Comparison of ENCODE assay signal across 8 mouse cellular contexts in the genomic region with DNA sequence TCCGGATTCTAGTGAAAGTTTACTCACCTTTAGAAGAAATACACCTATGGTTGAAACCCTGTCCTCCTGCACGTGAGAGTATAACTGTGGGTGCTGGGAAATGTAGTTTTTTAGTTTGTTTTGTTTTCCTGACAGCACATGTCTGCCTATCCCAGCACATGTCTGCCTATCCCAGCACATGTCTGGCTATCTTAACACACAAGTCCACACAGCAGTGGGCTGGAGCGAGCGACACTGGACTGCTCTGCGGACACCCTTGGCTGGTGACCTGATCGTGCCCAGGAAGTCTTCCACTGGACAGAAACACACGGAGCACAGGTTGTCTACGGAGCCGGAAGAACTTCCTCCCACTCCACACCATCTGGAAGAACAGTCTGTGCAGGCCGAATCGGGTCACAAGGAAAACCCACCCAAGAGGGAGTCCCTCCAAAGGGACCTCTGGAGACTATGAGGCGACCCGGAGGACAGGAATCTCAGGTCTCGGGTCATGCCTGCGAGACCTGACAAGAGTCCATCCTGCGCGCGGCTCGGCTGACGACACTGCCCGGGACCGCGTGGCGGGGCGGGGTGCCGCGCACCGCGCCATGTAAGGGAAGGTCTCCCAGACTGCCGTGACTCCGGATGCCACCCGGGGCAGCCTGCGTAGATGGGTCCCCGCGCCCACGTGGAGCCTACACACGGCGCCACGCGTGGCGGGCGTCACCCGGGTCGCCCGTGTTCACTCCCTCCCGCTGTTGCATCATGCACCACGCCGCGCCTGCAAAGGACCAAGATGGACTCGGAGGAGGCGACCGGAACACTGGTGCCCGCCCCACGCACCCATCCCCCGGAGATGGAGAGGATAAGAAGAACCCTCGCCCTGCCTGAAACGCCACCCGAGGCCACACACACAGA. TPM values are rescaled to one million over a fixed set of nuclear protein-coding genes. Genes with fewer than 3 reads are reported as not detected.
DNase-seq lines count a peak whose midpoint lies in the region; ATAC-seq and TF ChIP-seq lines count a peak whose summit lies in the region.

No protein-coding gene starts in this region.

- peak overlapping the region; percentile 97 for H3K4me2 ChIP-seq in liver, embryonic 13.5 days
- H3K4me2 ChIP-seq in myocyte (ENCODE audit: low read depth): peak overlapping the region; percentile 83

- H3ac ChIP-seq in myocyte (ENCODE audit: control insufficient read depth, insufficient read length): peak overlapping the region; percentile 100

- ATAC-seq in common myeloid progenitor, adult 5-6 weeks (replicated peaks; ENCODE audit: low read depth, poor library complexity, severe bottlenecking): peak; percentile 60
- peak; percentile 71 for ATAC-seq in granulocyte monocyte progenitor cell, adult 5-6 weeks (replicated peaks; ENCODE audit: poor library complexity, severe bottlenecking)
- peak; percentile 66 for ATAC-seq in liver, embryonic 13.5 days (ENCODE audit: low read depth)

- intact Hi-C loops in left cerebral cortex, adult 2 months (cut with DNase I): no loop called here

- peaks cover 30% of the 10 kb centered on the region for H3K4me1 ChIP-seq in liver, embryonic 13.5 days (replicated peaks)

- peaks cover 22% of the 10 kb centered on the region for H3K36me3 ChIP-seq in liver, embryonic 13.5 days
- H3K36me3 ChIP-seq in myocyte (ENCODE audit: control insufficient read depth, insufficient read depth): peaks cover 16% of the 10 kb centered on the region

- peak; percentile 29 to 41 for DNase-seq in left cerebral cortex, adult 2 months (ENCODE audit: extremely low spot score in 1 of 2, low spot score in 2 of 2)
- DNase-seq in left cerebral cortex, adult 11 months (ENCODE audit: low spot score): no peak
- peak; percentile 38 for DNase-seq in kidney, adult 18-20 months
- DNase-seq in liver, embryonic 13.5 days: peak; percentile 52
- DNase-seq in testis, postnatal 10 days (ENCODE audit: low spot score): peak; percentile 78

- H3K9ac ChIP-seq in liver, embryonic 13.5 days: peak overlapping the region; percentile 94

- WGBS in liver, embryonic 13.5 days (ENCODE audit: insufficient replicate concordance): under 1% methylated on average over 58 of the region's 58 CpGs

- peak overlapping the region; percentile 89 for H3K27ac ChIP-seq in left cerebral cortex, adult 2 months
- H3K27ac ChIP-seq in liver, embryonic 13.5 days: peak overlapping the region; percentile 89

- H3K27me3 ChIP-seq in liver, embryonic 13.5 days: peaks cover 12% of the 10 kb centered on the region
- H3K27me3 ChIP-seq in myocyte (ENCODE audit: control insufficient read depth, insufficient read depth, insufficient read length): no peaks in the 10 kb centered on the region

- no peak for TF ChIP-seq POLR2A in myocyte (IDR thresholded peaks at IDR 0.05; ENCODE audit: insufficient read length, low read depth)

- peak overlapping the region; percentile 84 for H3K4me3 ChIP-seq in left cerebral cortex, adult 2 months
- peak overlapping the region; percentile 94 for H3K4me3 ChIP-seq in liver, embryonic 13.5 days (replicated peaks)
- H3K4me3 ChIP-seq in myocyte: peak overlapping the region; percentile 92

- no peak for TF ChIP-seq CTCF in left cerebral cortex, adult 2 months (IDR thresholded peaks at IDR 0.05)

- peaks cover 51% of the 10 kb centered on the region for H3K79me2 ChIP-seq in myocyte (ENCODE audit: control insufficient read depth, insufficient read depth)

- no peaks in the 10 kb centered on the region for H3K9me3 ChIP-seq in liver, embryonic 13.5 days (replicated peaks)

TF ChIP-seq in myocyte, 11 proteins besides CTCF, POLR2A, EP300 and RAD21:
- no peak for TF ChIP-seq MAX (IDR thresholded peaks at IDR 0.05; ENCODE audit: low read depth)
- TF ChIP-seq POLR2AphosphoS2 (IDR thresholded peaks at IDR 0.05; ENCODE audit: insufficient read length, low read depth): peak; percentile 53
- no peak for TF ChIP-seq TCF3 (IDR thresholded peaks at IDR 0.05; ENCODE audit: insufficient read length, low read depth)
- peak; percentile 41 for TF ChIP-seq USF1 (IDR thresholded peaks at IDR 0.05; ENCODE audit: low read depth)
- no peak for TF ChIP-seq REST (IDR thresholded peaks at IDR 0.05; ENCODE audit: insufficient read depth, insufficient read length)
- peak in 1 of 3 experiments; percentile 34 for TF ChIP-seq MYOD1 (IDR thresholded peaks at IDR 0.05; ENCODE audit: control insufficient read depth in 1 of 3, insufficient read length in 2 of 3, low read depth in 2 of 3)
- peak; percentile 83 for TF ChIP-seq SRF (IDR thresholded peaks at IDR 0.05; ENCODE audit: control insufficient read depth, insufficient read length, low read depth)
- TF ChIP-seq TCF12 (IDR thresholded peaks at IDR 0.05; ENCODE audit: insufficient read depth, poor library complexity, severe bottlenecking): no peak
- peak in 1 of 3 experiments; percentile 2 for TF ChIP-seq MYOG (IDR thresholded peaks at IDR 0.05; ENCODE audit: control insufficient read depth in 1 of 3, insufficient read depth in 1 of 3, insufficient read length in 2 of 3, low read depth in 2 of 3)
- no peak for TF ChIP-seq E2F4 (IDR thresholded peaks at IDR 0.05; ENCODE audit: insufficient read depth)
- no peak for TF ChIP-seq CEBPB (IDR thresholded peaks at IDR 0.05; ENCODE audit: insufficient read depth, poor library complexity, severe bottlenecking)

RNA-seq across cellular contexts. Expression of a gene that starts 0.7 kb away (rescaled TPM):
- total RNA-seq in left cerebral cortex, adult 2 months (2021): 10 to 100 TPM; 27.3 to 28.7 TPM
- total RNA-seq in common myeloid progenitor, adult 5-6 weeks (2017): 21.3 and 30.3 TPM in 2 replicates
- 25.1 and 39.0 TPM in 2 replicates for total RNA-seq in granulocyte monocyte progenitor cell, adult 5-6 weeks (2014; fragmentation: Nextera tagmentation)
- 20.8 and 23.1 TPM in 2 replicates for total RNA-seq in granulocyte monocyte progenitor cell, adult 5-6 weeks (2017)
- polyA plus RNA-seq in liver, embryonic 13.5 days (2015; fragmentation: Nextera tagmentation; extraction: Ambion mirVana): 17.7 and 21.5 TPM in 2 replicates
- 51.4 TPM for polyA plus RNA-seq in myocyte (2012; fragmentation: generic; extraction: Trizol)
